Mouse (Mus musculus) CD4-positive, CD25-positive, alpha-beta regulatory T cell, adult 2 months (primary cell): ENCODE measurements around the gene Fam122b.
A peak's percentile ranks its signal among the peaks of the same experiment; 100 is the strongest.
"Not testable (repeated sequence)": the region's sequence is repeated elsewhere in the genome, so short reads cannot be mapped to it uniquely, and the experiment has no call there.

Source experiments
- DNase-seq: peaks from one replicate; pipeline ENCODE4 v3.0.0-alpha.2; 2012; ENCODE audit warnings: low read depth, low spot score

Gene Fam122b

GRCm38 (mm10) chrX:53269289-53270062, at the start of gene Fam122b:
Gene Fam122b, minus strand, starts transcription at chrX:53269805.
- peak; percentile 95 for DNase-seq

- no peak for DNase-seq
These were observed 18.3 kb upstream of the Fam122b start for GRCm38 (mm10) chrX:53287924-53288323.

DNA sequence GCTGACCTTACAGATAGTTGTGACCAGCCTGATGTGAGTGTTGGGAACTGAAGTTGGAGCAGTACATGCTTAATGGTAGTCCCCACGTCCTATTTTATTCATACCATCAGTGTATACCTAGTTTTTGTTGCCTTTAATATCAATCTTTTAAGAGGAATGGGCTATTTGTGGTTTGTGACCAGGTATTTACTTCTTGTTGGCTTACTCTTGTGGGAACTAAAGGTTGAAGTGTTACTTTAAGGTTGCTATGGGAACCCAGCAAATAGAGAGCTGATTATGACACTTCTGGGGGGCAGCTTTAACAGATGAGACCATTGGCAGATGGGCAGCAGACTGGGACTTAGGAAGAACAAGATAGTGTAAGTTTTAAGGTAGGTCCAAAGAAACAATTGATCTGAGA, 3.5 kb upstream of the Fam122b start, which contains the start of gene Fam122c:
Gene Fam122c, plus strand, starts transcription at position 301 of the 400 bp plus-strand sequence.
- no peak for DNase-seq

DNA sequence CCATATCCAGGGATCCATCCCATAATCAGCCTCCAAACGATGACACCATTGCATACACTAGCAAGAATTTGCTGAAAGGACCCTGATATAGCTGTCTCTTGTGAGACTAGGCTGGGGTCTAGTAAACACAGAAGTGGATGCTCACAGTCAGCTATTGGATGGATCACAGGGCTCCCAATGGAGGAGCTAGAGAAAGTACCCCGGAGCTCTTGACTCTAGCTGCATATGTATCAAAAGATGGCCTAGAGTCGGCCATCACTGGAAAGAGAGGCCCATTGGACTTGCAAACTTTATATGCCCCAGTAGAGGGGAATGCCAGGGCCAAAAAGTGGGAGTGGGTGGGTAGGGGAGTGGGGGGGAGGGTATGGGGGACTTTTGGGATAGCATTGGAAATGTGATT, 2.0 kb upstream of the Fam122b start:
- DNase-seq: not testable (repeated sequence)

DNA sequence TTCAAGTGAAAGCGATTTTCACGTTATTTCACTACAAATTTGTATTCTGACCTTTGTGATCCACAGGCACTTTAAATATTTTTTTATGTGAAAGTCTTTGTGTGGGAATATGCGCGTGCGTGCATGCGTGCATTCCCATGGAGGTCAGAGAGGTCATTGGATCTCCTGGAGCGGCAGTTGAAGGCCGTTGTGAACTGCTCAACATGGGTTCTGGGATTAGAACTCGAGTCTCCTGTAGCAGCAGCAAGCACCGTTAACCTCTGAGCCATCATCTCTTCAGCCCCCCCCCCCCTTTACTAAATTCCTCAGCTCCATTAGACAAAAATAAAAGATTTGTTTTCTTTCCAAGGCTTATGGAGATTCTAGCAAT, 443 bp upstream of the Fam122b start:
- DNase-seq: no peak

GRCm38 (mm10) chrX:53268856-53269255, 749 bp downstream of the Fam122b start:
- DNase-seq: peak; percentile 25

DNA sequence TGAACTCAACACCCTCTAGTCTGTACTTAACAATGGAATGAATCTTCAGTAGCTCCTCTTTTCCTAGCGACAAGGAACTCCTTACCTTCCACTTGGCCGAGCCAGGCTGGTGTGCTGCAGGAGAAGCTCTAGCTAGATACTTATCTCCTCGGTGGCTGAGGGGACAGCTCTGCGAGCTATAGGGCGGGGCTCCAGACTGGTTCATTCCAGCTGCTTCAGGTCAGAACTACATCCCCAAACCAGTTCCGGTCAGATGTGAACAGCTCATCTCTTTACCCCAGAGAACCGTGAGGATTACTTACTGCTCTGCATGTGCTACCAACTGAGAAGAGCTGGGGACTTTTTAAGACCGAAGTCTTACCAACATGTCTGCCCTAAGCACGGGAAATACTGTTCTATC, 3.4 kb downstream of the Fam122b start:
- no peak for DNase-seq

- DNase-seq: peak; percentile 4
These were observed 14.4 kb downstream of the Fam122b start for GRCm38 (mm10) chrX:53255195-53255594.

DNA sequence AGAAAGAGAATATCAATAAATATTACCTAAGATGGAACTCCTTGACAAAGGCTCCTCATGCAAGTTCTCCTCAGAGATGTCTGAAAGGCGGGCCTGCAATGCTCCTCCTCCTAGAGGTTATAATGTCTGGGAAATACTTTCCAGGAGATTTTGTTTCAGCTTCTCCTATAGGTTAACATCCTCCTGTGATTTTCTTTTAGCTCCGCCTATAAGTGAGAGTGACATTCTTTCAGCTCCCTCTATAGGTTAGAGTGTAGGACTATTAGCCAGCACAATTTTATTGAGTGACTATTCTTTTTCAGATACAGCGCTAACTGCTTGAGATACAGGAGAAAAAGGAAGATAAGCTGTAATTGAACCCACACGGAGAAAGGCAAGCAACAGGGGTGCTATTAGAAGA, 29.6 kb downstream of the Fam122b start, which contains the start of gene Plac1:
Gene Plac1, minus strand, starts transcription at position 101 of the 400 bp plus-strand sequence.
- DNase-seq: no peak

DNA sequence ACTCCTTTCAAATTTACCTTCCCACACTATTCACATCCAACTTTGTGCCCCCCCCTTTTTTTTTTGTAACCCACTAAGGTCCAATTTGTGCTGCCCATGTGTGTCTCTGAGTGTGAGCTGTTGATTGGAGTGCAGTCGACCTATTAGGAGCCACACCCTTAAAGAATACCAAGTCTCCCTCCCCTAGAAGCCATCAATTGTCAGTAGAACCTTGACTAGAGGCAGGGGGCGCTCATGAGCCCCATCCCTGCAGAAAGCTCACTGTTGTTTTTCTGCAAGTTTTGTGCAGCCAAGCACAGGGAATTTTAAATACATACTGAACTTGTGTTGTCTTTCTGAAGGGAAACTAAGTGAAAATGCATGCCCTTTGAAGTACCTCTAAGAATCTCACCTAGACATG, 31.6 kb downstream of the Fam122b start:
- DNase-seq: peak; percentile 17

DNA sequence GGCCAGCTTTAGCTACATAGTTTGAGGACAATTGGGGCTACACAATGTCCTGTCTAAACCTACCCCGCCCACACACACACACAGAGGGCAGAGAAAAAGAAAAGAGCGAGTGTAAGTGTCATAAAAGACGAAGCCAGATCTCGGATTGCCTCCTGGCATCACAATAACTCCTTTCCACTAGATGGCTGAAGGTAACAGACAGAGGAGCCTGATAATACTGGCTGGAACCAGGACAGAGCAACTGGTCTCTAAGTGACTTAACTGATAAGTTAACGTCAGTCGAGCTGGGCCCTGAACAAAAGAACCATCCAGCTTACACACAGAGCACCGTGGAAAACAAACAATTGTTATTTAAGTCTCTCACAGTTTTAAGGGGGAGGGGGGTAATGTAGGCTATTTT, 33.2 kb downstream of the Fam122b start:
- DNase-seq: no peak

DNA sequence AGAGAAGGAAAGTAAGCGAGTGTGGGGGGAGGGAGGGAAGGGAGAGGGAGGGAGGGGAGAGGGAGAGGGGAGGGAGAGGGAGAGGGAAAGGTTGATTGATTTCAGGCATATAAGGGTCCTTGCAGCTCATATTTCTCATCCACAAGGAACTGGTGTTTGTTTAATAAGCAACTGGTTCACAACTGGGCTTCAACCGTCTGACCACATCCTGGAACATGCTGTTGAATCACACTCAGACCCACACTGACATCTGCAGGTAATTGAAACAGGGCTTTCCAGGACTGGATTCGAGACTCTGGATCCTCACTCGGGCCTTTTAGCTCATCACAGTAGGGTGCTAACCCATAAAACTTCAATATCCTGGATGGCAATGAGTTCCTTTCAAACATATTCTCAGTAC, 35.9 kb downstream of the Fam122b start:
- no peak for DNase-seq

GRCm38 (mm10) chrX:53231965-53232364, 37.6 kb downstream of the Fam122b start:
- DNase-seq: no peak

DNA sequence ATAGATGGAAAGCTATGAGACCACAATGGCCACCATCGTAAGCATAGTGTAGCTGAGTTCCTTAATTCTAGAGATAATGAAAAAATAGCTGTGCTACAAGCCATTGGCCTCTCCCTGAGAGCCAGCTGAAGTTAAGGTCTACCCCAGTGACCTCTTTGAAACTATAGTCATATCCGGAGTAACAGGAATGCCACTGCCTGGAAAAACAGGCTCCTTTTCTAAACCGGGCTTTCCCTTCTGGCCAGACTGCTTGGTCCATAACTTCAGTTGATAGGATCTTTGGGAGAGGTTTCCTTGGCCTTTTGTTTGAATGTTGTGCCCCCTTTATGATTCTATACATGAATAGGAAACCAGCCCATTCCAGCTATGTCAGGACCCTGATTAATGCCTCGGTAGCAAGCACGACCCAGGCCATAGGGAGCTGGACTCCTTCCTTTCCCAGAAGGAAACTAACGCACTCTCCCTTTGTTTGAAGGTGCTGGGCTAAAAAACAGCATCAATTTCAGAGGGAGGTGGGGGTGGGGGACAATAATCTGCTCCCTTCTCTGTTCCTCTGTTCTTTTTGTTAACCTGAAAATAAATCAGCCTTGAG, 45.2 kb downstream of the Fam122b start:
- no peak for DNase-seq

DNA sequence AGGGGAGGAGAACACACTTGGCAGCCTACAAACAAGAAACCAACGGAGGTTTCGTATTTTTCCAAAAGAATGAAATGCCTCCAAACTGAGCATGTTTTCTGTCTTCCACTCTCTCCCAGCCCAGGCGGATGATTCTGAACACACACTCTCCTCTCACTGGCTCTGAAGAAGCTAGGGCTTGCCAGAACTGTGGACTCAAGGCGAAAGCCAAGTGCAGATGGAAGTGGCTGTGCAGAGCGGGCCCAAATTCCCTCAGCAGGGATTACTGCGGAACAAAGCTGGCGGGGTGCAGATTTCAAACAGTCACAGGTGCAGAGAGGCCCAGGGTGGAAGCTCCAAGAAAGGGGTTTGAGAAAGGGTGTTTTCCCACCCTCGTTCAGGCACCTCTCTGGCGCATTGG, 48.8 kb downstream of the Fam122b start:
- DNase-seq: no peak

GRCm38 (mm10) chrX:53214557-53215229, 54.9 kb downstream of the Fam122b start:
- no peak for DNase-seq

GRCm38 (mm10) chrX:53213838-53214237, 55.8 kb downstream of the Fam122b start:
- DNase-seq: no peak

DNA sequence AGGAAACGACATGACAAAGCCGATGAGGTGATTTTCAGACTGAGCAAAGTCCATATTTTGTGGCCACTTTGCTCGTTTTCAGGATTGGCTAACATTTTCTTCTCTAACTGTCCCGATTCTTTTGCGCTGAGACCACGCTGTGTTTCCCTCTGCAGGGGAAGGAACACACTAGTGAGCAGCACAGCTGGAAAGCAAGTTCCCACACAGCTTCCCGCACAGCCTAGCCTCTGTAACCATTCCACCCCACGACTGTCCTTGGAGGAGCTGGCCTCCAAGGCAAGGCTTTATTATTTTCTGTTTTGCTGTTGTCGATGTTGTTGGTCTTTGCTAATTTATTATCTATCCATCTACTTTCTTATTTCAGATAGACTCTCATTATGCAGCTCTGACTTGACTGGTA, 57.1 kb downstream of the Fam122b start:
- DNase-seq: no peak

- DNase-seq: no peak
These were observed 57.7 kb downstream of the Fam122b start for GRCm38 (mm10) chrX:53211756-53212483.

DNA sequence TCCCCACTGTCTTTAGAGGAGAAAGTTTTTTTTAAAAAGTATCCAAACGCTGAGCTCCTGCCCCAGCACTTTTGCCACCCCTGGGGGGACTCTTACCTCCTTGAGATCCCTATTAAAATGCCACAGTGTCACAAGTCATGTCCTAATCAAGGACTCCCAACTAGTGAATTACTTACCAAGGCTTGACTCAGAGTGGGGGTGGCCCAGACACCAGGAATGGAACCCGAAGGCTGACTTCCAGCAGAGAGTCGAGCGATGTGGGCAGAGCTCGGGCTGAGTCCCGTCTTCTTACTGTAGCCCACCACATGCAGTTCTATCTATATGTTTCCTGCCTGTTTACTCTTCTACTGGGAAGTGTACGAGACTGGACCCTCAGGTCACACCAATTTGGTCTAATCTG, 60.2 kb downstream of the Fam122b start:
- no peak for DNase-seq

DNA sequence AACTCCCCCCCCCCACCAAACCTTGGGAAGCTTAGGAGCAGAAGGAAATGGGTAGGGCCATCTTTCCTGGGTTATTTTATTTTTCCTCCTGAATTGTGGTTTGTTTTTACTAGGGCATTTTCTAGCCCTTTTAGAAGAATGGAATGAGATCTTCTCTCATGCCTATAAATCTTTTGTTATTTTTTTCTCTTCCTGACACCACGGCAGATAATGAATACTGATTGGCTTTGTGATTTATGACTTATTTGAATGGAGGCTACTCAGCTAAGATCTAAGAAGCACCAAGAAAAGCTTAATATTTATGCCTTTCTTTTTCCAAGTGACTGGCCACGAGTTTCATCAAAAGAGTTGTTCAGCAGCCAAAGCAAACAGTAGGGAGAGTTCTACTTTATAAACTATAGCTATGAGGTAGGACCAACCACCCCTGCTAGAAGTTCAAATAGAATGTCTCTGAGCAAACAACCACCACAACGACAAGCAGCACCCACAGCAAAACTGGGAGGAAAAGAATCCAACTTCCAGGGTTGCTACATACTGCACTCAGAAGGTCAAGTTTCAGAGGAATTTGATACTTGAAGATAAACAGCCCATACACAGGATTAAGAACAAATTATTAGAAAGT, 64.8 kb downstream of the Fam122b start:
- no peak for DNase-seq

DNA sequence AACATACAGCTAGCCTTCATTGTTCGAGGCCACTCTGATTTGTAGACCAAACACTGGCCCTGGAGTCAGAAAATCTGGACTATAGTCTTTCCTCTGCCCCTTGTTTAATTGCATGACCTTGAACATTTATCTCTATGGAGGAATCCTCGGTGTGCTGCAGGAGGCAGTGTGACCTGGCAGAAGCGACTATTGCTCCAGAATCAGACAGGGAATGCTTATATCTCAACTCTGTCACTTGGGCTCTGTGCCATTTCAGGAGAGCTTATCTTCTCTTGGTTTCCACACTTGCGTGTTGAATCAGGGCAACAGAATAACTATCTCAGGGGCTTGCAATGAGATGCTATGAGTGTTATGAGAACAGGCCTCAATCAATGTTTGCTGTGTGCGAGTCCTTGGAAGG, 68.0 kb downstream of the Fam122b start:
- DNase-seq: no peak
